ENCODE assay signal across 16 mouse cellular contexts in genomic region chr3:55318021-55318420, GRCm38 (mm10).
"Had no signal": no experiment of that assay in that cellular context is flagged by ENCODE, and none has a peak within 500 bp of the region (broad histone marks: within the 10 kb centered on the region; RNA-seq: fewer than 3 reads in every experiment).

No protein-coding gene starts in this region.

- DNase-seq: heart, postnatal 10 days; heart, postnatal 14 days; heart, postnatal 36 days; heart, postnatal 4 days; kidney, adult 11 months; kidney, adult 18-20 months; kidney, adult 2 months; kidney, adult 8-10 months; kidney, adult 9 months; kidney, postnatal 10 days; kidney, postnatal 14 days; kidney, postnatal 25 days; kidney, postnatal 36 days; kidney, postnatal 4 days; layer of hippocampus, adult 9-11 months; layer of hippocampus, postnatal 36 days had no signal
